Mouse (Mus musculus): Measurements from ENCODE around the gene Gdpd5.

GRCm38 (mm10) chr7:99411047-99411779, 30.0 kb downstream of the Gdpd5 start:
- TF ChIP-seq POLR2A (IDR thresholded peaks at IDR 0.05; ENCODE audit: low read depth, low read length) (no peak), CTCF (IDR thresholded peaks at IDR 0.05; ENCODE audit: extremely low read depth, insufficient read length, insufficient replicate concordance, low read depth, low read length) (no peak)
